Mouse (Mus musculus) embryonic fibroblast, embryonic 13.5 days (primary cell): Measurements from ENCODE around the gene Cnn1.

Experiments
- CTCF ChIP-seq: IDR thresholded peaks from 2 replicates; pipeline ENCODE4 v1.5.1; 2011; ENCODE audit warnings: mild to moderate bottlenecking, control low read depth, low read length, moderate library complexity, borderline replicate concordance; ENCODE audit not compliant: insufficient read depth
- POLR2A ChIP-seq: IDR thresholded peaks from 2 replicates; pipeline ENCODE4 v1.6.1; 2011; ENCODE audit warnings: low read depth, mild to moderate bottlenecking, control low read depth, low read length, moderate library complexity

DNA sequence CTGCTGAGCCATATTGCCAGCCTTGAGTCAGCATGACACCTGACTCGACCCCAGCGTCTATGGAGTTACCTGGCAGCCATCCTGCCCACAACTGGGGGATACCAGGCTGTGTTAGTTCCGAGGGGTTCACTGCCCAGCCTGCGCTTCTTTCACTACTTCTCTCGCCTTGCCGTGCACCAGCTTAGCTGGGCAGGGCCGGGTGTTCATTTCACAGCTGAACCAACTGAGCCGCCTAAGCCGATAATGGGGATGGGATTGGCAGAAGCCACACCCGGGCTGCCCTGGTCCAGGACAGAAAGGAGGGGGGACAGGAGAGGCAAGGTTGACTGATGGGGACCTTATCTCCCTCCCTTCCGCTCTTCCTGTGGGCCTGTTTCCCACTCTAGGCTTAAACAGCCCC is 49.7 kb upstream of the Cnn1 start:
- TF ChIP-seq POLR2A (no peak), CTCF (no peak)
